Mouse (Mus musculus) B cell, adult 62 days (primary cell): ENCODE data around the gene Alkbh6. TPM values are rescaled to one million over a fixed set of nuclear protein-coding genes. Genes with fewer than 3 reads are reported as not detected.

Experiments
- total RNA-seq: library from RNA; stranded (reverse); gene quantifications from 4 replicates; pipeline ENCODE4 v1.2.4, GENCODE M21; 2023

The Alkbh6 gene
- total RNA-seq, result 67.8 to 84.6 TPM (median 78.6 TPM) in 4 replicates

GRCm38 (mm10) chr7:30308076-30309005, at the start of gene Alkbh6:
Gene Alkbh6, plus strand, starts transcription at chr7:30308717.

GRCm38 (mm10) chr7:30279951-30280669, 28.4 kb upstream of the Alkbh6 start, which contains the start of the genes Thap8 and Wdr62:
Gene Thap8, plus strand, starts transcription at chr7:30280094.
Gene Wdr62, minus strand, starts transcription at chr7:30280419.

DNA sequence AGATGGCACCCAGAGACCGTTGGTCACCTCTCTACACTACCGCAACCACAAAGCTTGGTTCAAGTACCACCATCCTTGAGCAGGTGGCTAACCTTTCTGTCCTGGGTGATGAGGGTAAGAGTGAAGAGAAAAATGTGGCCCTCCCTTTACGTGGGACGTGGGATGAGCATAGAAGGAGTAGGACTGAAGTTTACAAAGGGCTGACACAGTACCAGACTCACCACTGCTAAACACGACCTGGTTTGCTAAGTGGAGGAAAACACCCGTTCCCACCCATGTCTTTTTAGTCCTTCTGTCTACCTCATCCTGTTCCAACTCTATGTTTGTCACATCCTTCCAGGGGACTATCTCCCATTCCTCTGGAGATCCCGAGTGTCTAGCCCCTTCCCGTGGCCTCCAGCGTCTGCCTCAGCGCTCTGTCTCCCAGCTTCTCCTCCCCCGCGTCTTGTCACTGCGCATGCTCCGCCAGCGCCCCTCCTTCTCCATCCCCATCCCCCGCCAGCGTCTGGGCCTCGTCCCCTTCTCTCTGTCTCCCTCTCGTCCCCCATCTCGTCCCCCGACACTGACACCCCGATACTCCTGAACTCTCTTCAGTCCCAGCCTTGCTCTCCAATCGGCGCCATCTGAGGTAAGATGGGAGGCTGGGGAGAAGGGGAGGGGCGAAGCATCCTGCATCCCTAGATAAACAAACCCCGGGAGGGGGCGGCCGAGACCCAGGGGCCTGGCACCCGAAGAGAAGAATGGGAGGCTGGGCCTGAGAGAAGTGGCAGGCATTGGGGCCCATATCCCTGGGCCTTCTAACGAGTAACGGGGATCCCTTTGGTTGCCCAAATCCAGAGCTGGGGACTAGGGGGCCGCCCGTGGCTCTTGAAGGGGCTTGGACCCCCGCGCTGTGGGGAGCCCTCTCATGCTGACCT, 17.0 kb upstream of the Alkbh6 start, which contains the start of gene Clip3:
Clip3 (plus strand) TSS at position 514 of the 917 bp plus-strand sequence.

DNA sequence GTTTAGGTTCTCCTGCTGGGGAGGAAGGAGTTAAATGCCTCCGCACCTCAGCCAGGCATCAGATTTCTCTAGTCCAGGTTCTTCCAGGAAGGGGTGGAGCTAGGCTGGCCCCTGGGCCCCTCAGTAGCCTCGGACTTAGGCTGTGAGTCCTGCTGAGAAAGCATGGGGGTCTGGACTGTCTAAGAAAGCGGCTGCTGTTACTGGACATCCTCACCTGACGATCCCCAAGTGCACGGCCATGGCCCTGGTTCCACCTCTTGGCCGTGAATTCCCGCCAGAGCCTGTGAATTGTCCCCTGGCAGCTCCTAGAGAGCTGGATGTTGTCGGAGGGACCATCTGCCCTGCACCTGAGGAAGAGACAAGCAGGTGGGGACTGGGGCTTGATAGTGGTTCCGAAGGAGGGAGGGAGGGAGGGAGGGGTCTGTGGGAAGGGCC, 6.2 kb downstream of the Alkbh6 start, which contains the start of gene Syne4:
Syne4 (plus strand) TSS at position 87 of the 435 bp plus-strand sequence.

GRCm38 (mm10) chr7:30321539-30322284, 13.2 kb downstream of the Alkbh6 start, which contains the start of gene E130208F15Rik:
Gene E130208F15Rik, plus strand, starts transcription at chr7:30321740.

DNA sequence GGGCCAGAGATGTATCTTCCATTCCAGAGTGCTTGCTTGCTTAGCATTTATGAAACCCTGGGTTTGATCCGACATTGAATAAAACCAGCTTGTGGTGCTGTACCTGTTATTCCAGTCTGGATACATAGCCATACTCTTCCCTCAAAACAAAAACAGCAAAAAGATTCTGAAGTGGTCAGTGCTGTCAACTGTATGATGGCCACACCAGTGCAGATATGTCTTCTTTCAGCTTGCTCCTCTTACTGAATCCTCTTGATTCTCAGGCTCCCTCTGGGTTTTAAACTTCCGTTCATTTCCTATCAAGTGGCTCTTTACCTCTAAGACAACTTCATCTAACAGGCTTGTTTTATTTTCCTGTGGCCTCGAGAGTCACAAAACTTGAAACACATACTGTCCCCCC, 15.3 kb downstream of the Alkbh6 start, which contains the start of gene Sdhaf1:
Sdhaf1 (minus strand) TSS at position 101 of the 400 bp plus-strand sequence.

DNA sequence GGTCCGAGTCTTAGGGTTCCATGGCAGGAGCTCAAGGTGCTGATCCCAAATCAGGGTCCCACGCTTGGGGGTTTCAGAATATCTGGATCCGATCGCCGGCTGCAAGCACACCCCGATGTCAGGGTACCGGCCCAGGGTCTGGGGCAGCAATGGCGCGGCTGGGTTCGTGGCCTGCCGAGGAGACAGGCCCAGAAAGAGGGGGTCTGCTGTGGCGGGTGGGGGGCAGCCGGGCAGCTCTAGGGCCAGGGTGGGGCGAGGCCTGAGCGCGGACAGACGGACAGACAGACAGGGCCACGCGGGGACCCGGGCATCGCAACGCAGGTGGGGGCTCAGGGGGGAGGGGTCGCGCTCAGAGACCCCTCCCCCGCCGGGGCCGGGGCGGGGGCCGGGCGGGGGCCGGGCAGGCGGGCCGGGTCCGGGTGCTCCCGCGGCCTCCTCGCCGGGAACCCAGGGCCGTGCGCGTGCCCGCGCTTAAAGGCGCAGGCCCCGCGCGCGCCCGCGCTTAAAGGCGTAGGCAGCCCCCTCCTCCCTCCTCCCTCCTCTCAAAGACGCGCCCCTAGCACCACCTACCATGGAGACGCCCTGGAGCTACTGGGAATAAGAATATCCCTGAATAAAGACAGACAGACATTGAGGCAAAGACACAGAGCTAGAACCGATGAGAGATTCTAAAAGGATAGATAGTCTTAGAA, 54.3 kb downstream of the Alkbh6 start, which contains the start of gene Lrfn3:
Lrfn3 (minus strand) TSS at position 121 of the 692 bp plus-strand sequence.

Other genes starting within 250 kb of the Alkbh6 start
- 2.3 to 4.9 TPM (median 4.0 TPM) in 4 replicates for gene Zfp82, start 235.8 kb upstream of the Alkbh6 start, total RNA-seq
- 1.4 TPM in 1 of 4 replicates, not detected in the others for gene Gm26920, start 218.3 kb upstream of the Alkbh6 start, total RNA-seq
- 3.4 to 7.1 TPM (median 5.3 TPM) in 4 replicates for gene Zfp566, start 218.2 kb upstream of the Alkbh6 start, total RNA-seq
- gene Zfp260, start 213.9 kb upstream of the Alkbh6 start, total RNA-seq, result 21.4 to 32.3 TPM (median 22.1 TPM) in 4 replicates
- 11.9 to 15.5 TPM (median 15.2 TPM) in 4 replicates for gene Zfp382, start 186.8 kb upstream of the Alkbh6 start, total RNA-seq
- gene Zfp146, start 139.0 kb upstream of the Alkbh6 start, total RNA-seq, result 43.1 to 54.7 TPM (median 48.2 TPM) in 4 replicates
- gene Cox7a1, start 124.6 kb upstream of the Alkbh6 start, total RNA-seq, result not detected in 4 replicates
- 170 to 185 TPM (median 179 TPM) in 4 replicates for gene Capns1, start 109.9 kb upstream of the Alkbh6 start, total RNA-seq
- 34.3 to 44.9 TPM (median 41.8 TPM) in 4 replicates for gene Polr2i, start 76.8 kb upstream of the Alkbh6 start, total RNA-seq
- gene Tbcb, start 76.4 kb upstream of the Alkbh6 start, total RNA-seq, result 30.0 to 41.9 TPM (median 35.3 TPM) in 4 replicates
- gene Ovol3, start 73.0 kb upstream of the Alkbh6 start, total RNA-seq, result not detected in 4 replicates
- 1.2 to 2.7 TPM (median 1.7 TPM) in 4 replicates for gene Thap8, start 28.6 kb upstream of the Alkbh6 start, total RNA-seq
- 6.4 to 9.9 TPM (median 8.2 TPM) in 4 replicates for gene Wdr62, start 28.3 kb upstream of the Alkbh6 start, total RNA-seq
- gene Clip3, start 17.0 kb upstream of the Alkbh6 start, total RNA-seq, result 1.2 TPM in 1 of 4 replicates, not detected in the others
- gene Syne4, start 6.1 kb downstream of the Alkbh6 start, total RNA-seq, result 3.5 to 6.6 TPM (median 5.7 TPM) in 4 replicates
- 4.5 to 5.6 TPM (median 5.1 TPM) in 4 replicates for gene E130208F15Rik, start 13.0 kb downstream of the Alkbh6 start, total RNA-seq
- gene Sdhaf1, start 15.2 kb downstream of the Alkbh6 start, total RNA-seq, result 17.4 to 20.4 TPM (median 17.5 TPM) in 4 replicates
- not detected in 4 replicates for gene Lrfn3, start 54.1 kb downstream of the Alkbh6 start, total RNA-seq
- 63.3 to 80.1 TPM (median 74.7 TPM) in 4 replicates for gene Tyrobp, start 105.0 kb downstream of the Alkbh6 start, total RNA-seq
- 34.8 to 42.0 TPM (median 39.2 TPM) in 4 replicates for gene Hcst, start 111.1 kb downstream of the Alkbh6 start, total RNA-seq
- gene Nfkbid, start 113.0 kb downstream of the Alkbh6 start, total RNA-seq, result 332 to 428 TPM (median 371 TPM) in 4 replicates
- 0.22 TPM in 1 of 4 replicates, not detected in the others for gene Aplp1, start 136.8 kb downstream of the Alkbh6 start, total RNA-seq
- not detected in 4 replicates for gene Kirrel2, start 149.0 kb downstream of the Alkbh6 start, total RNA-seq
- gene Nphs1, start 149.6 kb downstream of the Alkbh6 start, total RNA-seq, result not detected in 4 replicates
- gene Prodh2, start 184.9 kb downstream of the Alkbh6 start, total RNA-seq, result not detected in 4 replicates
- 14.2 to 18.7 TPM (median 16.3 TPM) in 4 replicates for gene Arhgap33, start 226.3 kb downstream of the Alkbh6 start, total RNA-seq
- gene Hspb6, start 243.5 kb downstream of the Alkbh6 start, total RNA-seq, result 2.2 to 3.1 TPM (median 2.7 TPM) in 4 replicates
- 10.2 to 18.1 TPM (median 13.6 TPM) in 4 replicates for gene Proser3, start 243.6 kb downstream of the Alkbh6 start, total RNA-seq